Mouse (Mus musculus) right cerebral cortex, postnatal 25 days (tissue): ENCODE data around the gene Rps6kb2.

Experiments
- DNase-seq: peaks from one replicate; pipeline ENCODE4 v3.0.0; 2022

Gene Rps6kb2

DNA sequence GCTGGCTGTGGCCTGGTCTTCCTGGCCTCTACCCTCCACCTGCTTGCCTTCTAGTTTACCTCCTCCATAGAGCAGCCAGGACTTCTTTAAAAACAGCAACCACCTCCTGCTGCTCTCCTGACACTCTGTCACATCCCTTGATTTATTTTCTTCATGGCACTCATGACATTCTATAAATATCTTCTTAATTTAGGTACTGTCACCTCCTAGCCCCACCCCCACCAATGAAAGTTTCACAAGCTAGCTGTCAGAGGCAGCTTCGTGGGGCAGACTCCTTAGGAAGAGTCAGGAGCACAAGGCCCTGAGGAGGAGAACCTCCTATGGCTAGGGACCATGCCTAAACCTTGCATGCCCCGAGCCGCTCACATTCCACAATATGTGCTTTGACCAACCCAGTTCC, 24.1 kb upstream of the Rps6kb2 start:
- DNase-seq: no peak

DNA sequence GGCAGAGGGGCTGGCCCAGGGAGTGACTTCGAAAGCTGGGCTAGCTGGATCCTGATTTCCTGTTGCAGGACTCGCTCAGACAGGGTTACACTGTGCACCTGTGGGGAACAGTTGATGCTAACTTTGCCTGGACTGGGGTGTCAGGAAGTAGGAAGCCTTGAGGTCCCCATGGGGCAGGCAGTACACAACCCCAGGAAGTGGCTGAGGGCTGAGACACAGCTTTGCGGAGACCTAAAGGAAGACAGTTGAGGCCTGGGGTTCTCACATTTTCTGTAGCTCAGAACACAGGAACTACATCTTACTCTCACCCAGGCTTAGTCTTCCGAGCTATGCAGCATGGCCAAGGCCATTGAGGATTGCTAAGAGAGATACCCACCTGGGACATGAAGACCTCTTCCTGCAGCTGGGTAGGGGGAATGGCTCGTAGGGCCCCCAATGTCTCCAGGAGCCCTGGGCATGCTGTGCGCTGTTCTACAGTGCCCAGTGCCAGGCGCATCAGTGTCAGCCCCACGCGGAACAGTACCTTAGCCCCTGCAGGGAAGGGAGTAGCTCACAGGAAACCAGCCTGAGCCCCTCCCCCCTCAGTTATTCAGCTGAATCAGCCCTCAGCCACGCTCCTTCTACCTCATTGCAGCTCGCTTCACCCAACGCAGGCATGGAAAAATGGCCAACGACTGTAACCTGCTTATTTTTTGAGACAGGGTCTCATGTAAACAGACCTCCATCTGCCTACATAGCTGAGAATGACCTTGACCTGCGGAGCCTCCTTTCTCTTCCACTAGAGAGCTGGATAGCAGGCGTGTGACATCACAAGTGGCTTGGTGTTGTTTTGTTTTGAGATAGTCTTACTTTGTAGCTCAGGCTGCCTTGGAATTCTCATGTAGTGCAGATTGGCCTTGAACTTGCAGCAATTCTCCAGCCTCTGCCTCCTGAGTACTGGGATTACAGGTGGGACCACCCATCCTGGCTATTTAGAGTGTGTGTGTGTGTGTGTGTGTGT, 22.1 kb upstream of the Rps6kb2 start:
- no peak for DNase-seq

DNA sequence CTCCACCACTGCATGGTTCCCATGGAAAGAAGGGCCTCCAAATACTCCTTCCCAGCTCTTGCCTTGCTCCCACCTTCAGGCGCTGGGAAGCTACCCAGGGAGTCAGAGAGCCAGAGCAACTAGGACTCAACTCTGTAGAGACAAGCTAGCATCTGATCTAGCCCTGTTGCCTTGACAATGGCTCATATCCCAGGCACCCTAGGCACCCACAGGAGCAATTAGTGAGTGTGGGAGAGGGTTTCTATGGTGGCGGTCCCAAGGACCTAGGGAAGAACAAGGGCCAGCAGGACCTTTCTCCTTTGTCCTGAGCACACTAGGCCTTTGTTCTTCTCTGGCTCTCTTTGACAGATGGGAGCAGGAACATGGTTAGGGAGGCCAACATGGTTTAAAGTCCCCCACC, 20.5 kb upstream of the Rps6kb2 start:
- no peak for DNase-seq

DNA sequence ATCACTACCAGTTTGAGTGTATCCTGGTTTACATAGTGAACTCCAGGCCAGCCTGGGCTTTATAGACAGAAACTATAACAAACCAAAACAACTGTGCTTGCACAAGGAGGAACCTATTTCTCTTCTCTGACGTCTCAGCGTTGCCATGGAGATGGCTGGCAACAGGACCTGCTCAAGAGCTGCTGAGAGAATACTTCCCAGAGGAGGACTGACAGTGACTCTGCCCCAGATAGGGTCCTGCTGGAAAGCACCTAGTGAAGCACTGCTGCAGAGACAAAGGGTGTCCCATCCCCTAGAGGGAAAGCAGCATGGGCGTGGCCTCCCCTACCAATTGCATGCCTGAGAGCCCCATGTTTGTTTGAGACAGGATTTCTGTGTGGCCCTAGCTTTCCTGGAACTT, 18.7 kb upstream of the Rps6kb2 start:
- DNase-seq: peak; percentile 77

DNA sequence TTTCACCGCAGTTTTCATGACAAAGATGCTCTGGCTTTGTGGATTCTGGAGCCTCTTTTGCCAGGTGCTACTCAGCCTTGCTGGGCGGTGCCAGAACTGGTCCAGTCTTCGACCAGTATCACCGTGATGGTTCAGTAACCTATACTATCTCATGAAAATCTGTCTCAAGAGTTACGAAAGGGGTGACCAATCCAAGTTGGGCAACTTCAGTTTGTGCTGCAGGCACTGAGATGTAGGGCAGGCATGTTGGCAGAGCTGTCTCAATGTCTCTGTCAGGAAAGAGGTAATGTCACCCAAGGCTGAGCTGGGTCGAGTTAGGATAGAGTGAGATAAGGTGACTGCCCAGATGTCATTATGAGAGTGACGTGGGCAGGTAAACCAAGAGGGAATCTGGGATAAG, 17.3 kb upstream of the Rps6kb2 start:
- no peak for DNase-seq

DNA sequence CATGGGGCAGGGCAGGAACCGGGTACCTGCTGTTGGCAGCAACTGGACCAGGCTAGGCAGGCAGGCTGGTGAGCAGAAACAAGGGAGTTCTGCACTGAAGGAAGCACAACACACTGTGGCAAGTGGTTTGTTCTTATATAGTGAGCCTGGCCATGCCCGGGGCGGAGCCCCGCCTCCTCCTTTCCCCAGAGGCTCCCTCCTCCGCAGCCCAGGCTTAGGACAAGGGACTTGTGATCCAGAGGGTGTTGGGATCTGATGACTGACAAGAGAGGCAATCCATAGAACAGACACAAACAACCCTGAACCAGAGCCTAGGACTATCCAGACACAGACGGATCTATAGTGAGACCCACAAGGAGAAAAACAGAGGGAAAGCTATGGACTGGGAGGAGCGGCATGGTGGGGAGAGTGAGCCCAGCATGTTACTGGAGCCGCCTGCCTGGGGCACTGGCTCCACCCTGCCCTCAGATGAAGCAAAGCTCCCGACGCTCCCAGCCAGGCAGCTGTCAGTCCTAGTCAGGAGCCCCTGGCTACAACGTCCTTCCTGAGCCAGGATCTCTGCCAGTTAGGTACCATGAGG, 12.3 kb upstream of the Rps6kb2 start, which contains the start of gene Carns1:
Carns1 (minus strand) TSS at position 112 of the 580 bp plus-strand sequence.
- no peak for DNase-seq

DNA sequence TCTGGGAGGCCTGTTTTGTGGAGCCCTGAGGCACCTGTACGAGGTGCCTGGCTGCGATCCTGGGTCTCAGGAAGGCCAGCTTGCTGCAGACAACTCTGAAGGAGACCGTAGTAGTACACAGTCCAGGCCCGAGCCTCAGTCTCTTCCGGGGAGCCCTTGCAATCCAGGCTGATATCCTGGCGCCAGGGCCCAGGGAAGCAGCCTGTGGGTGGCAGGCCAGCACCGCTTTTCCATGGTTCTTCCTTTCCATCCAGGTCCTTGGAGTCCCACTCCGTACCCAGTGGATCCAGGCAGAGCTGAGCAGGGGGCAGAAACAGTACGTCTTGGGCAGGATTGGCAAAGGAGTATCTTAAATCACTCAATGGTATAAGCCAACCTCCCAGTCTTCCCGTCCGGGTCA, 9.8 kb upstream of the Rps6kb2 start:
- no peak for DNase-seq

DNA sequence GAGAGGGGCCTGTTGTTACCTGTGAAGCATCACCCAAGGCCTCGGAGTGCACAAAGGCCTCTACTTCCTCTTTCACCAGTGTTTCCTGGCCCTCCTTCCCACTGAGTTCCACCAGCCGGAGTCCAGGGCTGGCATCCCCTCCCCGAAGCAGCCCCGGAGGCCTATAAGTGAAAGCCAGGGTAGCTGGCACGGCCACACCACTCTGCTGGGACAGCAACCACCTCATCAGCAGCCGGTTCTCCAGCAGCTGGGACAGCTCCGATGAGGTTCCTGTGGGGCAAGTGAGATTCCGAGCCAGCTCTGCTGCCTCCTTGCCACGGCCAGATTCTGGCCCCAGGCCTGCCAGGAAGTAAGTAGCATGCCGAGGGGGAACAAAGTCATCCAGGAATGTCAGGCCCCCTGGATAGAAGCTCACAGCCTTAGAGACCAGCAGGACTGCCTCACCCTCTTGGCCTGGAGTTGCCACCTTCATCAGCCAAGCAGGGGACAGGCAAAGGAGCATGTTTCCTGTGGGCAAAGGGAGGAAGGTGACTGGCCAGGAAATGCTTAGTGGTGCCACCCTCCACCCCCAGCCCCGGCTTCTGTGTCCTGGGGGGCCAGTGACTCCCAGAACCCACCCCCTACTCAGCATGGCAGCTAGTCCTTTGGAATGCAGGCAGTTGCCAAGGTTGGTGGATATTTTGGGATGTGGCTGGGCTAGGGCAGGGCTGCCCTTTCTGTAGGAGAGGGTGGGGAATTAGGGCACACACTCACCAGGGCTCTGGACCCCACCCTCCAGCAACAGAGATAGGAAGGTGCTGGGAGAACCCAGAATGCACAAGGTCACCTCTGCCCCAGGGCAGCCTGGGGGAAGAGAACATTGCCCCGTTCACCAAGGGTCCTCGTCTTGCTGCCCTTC, 8.5 kb upstream of the Rps6kb2 start:
- no peak for DNase-seq

DNA sequence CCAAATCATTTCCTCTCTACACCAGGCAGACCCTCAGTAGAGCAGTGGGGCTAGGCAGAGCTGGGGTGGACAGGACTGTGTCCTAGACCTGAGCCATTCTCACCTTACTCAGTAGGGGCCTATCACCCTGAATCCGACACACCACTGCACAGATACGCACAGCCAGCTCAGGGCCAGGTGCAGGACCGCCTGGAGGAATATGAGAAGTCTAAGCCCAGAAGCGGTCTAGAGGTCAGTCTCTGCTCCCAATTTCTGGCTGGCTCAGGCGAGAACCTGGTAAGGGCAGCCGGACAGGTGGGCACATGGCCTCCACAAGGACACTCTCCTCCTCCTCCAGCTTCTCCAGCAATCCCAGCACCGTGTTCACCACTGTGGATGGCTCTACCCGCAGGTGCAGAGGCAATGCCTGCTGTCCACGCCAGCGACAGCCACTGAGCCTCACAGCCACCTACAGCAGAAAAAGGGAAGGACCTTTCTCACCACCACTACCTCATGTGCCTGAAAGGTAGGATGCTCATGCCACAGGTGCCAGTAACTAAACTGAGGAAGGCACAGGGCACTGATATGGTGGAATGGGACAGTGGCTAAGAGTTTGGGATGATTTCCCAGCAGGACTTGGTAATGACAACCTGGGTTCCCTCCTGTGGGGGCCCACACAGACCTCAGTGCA, 7.7 kb upstream of the Rps6kb2 start:
- no peak for DNase-seq

DNA sequence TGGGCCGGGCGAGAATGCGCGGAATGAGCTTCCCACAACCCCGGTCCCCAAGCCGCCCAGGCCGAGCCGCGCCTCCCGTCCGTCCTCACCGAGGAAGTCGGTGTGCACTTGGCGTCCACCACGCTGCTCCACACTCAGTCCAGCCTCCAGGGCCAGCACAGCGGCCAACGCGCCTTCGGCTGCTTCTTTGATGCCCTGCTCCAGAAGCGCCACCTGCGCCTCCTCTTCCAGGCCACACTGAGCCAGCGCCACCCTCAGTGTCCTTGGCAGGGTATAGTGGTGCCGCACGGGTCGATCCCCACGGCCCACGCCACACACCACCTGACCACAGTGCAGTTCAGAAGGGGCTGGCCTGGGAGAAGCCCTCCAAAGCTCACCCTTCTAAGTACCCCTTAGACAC, 6.7 kb upstream of the Rps6kb2 start:
- no peak for DNase-seq

DNA sequence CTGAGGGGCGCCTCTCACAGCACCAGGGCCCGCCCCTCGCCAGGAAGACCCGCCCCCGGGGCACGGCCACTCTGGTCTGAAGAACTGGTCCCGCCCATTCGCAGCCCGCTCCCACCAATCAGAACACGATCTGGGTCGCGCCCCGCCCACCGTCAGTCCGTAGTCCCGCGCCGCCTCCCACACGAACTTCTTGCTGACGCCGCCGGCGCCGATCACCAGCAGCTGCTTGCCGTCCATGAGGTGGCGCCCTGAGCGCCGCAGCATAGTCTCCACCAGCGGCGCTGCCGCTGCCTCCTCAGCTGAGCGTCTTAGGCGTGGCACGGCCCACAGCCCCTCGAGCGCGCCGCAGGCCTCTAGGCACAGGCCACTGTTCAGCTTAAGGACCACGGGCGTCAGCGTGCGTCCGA, 6.2 kb upstream of the Rps6kb2 start:
- peak; percentile 100 for DNase-seq

DNA sequence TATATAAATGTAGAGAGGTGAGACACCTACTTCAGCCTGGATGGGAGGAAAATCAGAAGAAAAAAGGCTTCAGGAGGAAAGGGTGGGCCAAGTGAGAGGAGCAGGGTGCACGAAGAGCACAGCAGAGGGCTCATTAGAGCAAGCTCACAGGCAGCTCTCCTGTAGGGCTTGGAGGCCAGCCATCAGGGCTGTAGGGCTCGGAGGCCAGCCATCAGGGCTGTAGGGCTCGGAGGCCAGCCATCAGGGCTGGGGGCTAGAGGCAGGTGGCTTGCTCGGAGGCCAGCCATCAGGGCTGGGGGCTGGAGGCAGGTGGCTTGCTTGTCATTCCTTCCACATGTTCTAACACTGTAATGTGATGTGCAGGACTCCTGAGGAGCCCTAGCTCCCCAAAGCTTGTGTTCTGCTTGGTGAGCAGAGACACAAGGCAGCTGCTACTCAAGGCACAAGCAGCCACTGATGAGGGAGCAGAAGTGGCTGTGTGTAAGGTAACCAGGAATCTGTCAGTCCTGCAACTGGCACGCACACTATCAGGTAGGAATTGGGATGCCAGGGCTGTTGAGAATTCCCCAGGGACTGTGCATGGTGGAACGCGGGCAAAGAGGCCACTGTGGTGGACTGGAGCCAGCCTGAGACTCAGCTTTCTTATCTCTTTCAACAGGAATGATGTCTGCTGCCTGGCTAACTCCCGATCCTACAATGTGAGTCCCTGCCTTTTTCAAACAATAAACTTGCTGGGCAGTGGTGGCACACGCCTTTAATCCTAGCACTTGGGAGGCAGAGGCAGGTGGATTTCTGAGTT, 3.7 kb upstream of the Rps6kb2 start:
- DNase-seq: no peak

DNA sequence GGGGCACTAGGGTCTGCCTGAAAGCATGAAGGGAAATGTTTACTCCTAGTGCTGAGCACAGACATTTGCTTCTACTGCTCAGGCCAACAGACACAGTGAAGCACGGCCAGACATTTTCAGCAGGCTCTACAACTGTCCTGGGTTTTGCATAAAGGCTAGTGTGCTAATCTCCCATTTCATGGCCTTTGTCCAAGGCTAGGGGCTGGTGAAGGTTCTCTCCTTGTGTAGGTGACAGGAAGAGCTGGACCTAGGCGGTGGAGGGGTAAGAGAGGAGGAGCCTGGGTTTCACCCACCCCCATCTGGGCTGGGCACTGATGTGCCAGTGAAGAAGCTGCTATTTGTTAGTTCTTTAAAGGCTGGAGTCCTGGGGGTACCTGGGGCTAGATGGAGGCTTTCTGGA, 1.6 kb upstream of the Rps6kb2 start:
- no peak for DNase-seq

DNA sequence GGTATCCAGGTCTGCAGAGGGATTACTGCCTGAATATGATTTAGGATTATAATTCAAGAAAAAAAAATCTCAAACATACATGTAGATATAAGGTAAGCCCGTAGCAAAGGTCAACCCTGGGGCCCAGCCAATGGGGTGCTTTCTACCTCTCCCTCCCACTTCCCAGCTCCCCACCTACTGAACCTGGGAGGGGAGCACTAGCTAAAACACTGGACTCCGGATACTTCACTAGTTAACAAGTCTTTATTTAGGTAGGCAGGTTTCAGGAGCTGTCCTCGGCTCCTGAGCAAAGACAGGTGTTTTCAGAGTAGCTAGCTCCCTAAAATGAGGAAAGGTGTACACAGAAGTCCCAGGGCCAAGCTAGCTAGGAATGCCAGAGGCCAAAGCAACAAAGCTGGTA, 946 bp upstream of the Rps6kb2 start:
- no peak for DNase-seq

DNA sequence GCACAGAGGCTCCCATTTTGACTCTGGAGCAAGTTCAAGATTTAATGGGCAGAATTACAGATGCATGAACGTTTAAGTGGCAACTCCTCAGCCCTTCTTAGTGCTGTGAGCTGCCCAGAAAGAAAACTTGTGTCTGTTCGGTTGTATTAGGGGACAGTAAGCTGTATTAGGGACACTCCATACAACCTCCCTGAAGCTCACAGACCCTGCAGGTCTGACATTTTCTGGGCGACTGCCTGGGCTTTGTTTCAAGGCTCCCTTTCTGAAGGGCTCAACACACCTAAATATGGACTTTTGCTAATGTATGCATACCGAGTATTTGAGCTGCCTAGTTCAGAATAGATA, 361 bp upstream of the Rps6kb2 start:
- no peak for DNase-seq

DNA sequence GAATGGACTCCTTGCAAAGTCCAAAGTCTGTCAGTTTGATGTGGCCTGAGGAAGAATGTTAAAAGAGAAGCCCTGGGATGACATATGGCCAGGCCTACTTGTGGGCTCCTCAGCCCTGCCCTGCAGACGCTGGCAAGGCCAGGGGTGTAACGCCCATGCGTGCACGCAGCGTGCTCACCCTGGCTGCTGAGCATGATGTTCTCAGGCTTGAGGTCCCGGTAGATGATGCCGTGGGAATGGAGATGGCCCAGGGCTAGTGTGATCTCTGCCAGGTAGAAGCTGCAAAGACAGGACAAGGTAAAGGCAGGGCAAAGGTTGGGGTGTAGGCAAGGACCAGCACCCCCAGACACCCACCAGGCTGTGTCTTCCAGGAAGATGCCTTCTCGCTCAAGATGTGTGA, 4.1 kb downstream of the Rps6kb2 start:
- DNase-seq: no peak

DNA sequence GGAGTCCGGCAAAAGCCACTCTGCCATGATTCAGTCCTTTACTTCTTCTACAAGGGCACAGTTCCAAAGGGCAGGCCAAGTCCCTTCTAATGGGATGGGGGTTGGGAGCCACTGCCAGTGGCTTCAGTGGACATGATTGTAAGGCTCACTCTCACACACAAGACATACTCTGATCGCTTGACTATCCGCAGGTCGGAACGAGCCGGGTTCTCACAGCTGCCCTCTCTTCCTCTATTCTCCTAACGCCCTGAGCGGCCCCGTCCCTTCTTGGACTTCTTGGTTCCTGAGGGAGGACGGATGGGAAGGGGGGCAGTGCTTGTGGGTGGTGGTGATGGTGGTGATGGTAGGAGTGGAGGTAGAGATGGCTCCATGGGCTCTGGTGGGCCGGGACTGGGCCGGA, 6.4 kb downstream of the Rps6kb2 start:
- DNase-seq: no peak

DNA sequence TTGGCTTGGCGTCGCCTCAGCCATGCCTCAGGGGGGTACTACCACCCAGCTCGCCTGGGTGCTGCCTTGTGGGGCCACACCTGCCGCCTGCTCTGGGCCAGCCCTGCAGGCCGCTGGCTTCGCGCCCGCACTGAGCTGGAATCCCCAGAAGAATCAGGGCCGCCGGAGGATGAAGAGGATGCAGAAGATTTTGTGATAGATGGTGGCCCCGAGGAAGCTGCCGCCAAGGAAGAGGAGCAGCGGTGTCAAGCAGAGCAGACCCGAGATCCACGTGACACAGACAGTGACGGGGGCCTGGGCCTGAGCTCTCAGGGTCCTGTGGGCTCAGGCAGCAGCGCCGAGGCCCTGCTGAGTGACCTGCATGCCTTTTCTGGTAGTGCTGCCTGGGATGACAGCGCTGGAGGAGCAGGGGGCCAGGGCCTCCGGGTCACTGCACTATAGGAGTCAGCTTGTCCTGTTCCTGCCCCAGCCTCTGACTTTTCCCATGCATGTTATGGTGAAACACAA, 7.0 kb downstream of the Rps6kb2 start:
- no peak for DNase-seq

DNA sequence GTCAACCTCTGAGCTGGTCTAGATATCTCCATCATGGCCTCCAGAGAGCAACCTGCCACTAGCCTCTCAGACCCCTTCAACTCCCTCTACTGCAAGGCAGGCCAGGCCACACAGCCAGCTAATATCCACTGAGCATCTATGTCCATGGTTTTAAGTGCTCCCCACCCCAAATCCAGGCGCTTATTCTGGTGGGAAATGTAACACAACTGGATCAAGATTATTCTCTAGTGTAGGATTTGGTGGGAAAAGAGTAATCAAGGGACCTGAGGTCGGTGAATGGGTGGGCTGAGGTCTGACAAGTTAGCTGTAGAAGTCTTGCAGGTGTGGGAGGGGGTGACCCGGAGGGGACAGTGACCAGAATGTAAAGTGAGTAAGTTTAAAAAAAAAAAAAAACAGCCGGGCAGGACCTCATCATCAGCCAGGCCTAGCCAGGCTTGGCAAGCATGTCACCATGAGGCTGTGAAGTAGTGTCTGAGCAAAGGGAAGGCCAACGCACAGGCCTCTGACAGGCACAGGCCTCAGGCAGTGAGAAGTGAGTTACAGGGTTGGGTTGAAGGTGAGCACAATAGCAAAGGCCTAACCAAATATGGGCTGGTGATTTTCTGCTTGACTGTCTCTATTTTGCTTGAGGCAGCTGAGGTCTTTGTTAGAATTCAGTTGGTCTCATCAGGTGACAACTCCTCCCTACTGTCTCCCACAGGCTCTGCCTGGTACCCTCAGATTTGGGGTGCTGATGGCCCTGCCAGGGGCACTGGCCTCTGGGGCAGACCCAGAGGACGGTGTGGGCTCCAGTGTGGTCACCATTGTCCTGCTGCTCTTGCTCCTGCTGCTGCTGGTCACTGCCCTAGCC, 7.7 kb downstream of the Rps6kb2 start:
- no peak for DNase-seq

DNA sequence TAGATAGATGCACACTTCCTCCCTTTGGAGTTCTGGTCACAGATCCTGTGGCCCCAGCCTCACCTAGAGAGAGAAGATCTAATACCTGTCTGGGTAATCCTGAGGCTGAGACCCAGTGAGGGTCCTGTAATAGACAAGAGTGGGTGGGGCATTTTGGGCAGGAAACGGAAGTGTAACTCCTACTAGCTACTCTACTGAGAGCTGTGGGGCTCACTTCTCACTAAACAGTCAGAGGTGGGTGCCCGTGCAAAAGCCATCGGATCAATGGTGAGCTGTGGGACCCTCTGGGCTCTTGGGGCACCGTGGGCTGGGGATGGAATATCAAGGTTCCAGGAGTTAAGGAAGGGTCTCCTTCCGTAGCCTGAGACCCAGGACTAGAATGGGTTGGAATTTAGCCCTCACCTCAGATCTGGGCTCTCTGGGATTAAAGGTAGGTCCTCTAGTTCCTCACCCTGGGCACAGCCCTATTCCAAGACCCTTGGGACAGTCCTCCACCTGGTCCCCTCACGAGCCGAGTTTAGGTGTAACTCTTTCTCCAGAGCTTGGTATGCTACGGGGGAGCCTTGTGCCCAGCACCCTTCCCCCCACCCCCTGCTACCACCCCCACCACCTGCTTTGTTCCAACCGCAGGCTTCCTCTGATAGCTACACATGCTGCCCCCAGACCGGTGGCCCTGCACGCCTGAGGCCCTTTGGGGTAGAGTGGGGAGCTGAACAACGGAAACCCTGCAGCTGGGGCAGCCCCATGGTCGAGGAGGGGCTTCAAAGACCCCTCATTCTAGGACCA, 8.5 kb downstream of the Rps6kb2 start:
- no peak for DNase-seq
